Mouse (Mus musculus) spleen, adult 2 months (tissue): ENCODE results near the gene Gm28035.

Experiments used
- CTCF ChIP-seq: fragments of 200-500 bp; IDR thresholded peaks from 2 replicates; pipeline ENCODE4 v1.5.1; 2011; ENCODE audit warnings: mild to moderate bottlenecking, inconsistent platforms; ENCODE audit not compliant: insufficient read depth, insufficient read length, insufficient replicate concordance; ENCODE audit errors: extremely low read depth
- POLR2A ChIP-seq: fragments of 200-500 bp; IDR thresholded peaks from 2 replicates; pipeline ENCODE4 v1.6.1; 2011; ENCODE audit warnings: low read depth, low read length, inconsistent platforms

GRCm38 (mm10) chr2:30327276-30327675 lies 86.9 kb downstream of the Gm28035 start:
- TF ChIP-seq CTCF (no peak), POLR2A (no peak)
